Mouse (Mus musculus) c-Kit-positive CD71-positive TER-119-negative erythroid progenitor cells, embryonic 14.5 days (primary cell): Measurements from ENCODE around the gene Mta1.

Source experiments
- DNase-seq: peaks from one replicate; pipeline ENCODE4 v3.0.0-alpha.2; 2013; ENCODE audit warnings: low read depth

Gene Mta1

GRCm38 (mm10) chr12:113186326-113187010, 88.4 kb downstream of the Mta1 start:
- DNase-seq: no peak
